ENCODE assay signal across 9 mouse cellular contexts in the genomic region with DNA sequence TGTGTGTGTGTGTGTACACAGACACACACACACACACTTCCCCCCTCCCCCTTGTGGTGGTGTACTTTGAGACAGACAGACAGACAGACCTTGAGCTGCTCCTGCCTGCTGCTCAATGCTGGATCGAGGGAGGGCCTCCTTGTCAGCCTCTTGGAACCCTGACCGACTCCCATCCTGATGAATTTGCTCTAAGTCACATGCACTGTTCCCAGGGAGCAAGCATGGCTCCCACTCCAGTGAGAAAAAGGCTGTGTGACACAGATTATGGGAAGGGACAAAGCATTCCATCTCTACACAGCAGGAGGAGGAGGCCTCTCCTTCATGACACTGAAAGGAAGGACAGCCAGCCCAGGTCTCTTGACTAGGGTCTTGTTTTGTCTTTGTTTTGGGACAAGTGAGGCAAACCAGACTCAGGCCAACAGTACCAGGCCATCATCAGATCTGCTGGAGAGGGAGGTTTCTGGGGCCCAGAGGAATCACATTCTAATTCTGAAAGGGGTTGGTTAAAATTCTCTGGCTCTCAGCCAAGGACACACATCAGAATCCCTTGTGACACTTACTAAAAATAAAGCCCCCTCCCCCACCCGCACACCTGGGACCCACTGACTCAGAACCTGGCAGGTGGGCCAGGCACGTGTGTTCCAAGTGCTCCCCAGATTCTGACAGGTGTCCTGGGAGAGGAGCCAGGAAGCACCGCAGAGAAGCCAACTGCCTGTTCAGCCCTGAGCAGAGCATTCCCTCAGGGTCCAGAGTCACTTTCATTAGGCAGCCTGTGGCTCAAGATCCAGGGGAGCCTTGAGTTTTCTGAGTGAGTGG. TPM values are rescaled to one million over a fixed set of nuclear protein-coding genes. Genes with fewer than 3 reads are reported as not detected.
DNase-seq lines count a peak whose midpoint lies in the region; ATAC-seq and TF ChIP-seq lines count a peak whose summit lies in the region.
"Had no signal": no experiment of that assay in that cellular context is flagged by ENCODE, and none has a peak within 500 bp of the region (broad histone marks: within the 10 kb centered on the region; RNA-seq: fewer than 3 reads in every experiment).

No protein-coding gene starts in this region.

- H3K9me3 ChIP-seq in embryonic facial prominence, embryonic 10.5 days: no peaks in the 10 kb centered on the region
- H3K9me3 ChIP-seq in heart, postnatal 0 days (replicated peaks; ENCODE audit: control insufficient read depth, low read length): no peaks in the 10 kb centered on the region
- H3K9me3 ChIP-seq in limb, embryonic 14.5 days (ENCODE audit: control insufficient read depth, low read length): no peaks in the 10 kb centered on the region

- H3K27ac ChIP-seq in embryonic facial prominence, embryonic 10.5 days (replicated peaks): peak overlapping the region; percentile 63
- H3K27ac ChIP-seq in heart, postnatal 0 days (ENCODE audit: low read depth): peak overlapping the region; percentile 81
- H3K27ac ChIP-seq in limb, embryonic 14.5 days (replicated peaks; ENCODE audit: low read depth, low read length): peak overlapping the region; percentile 52; the same call in 1 of the 2 replicates

- no peak for ATAC-seq in heart, postnatal 0 days (ENCODE audit: insufficient read depth, low read depth)
- no peak for ATAC-seq in limb, embryonic 14.5 days (ENCODE audit: low FRiP score, low read depth)

- 62% methylated on average over 5 of the region's 5 CpGs for WGBS in embryonic facial prominence, embryonic 10.5 days
- 8% methylated on average over 5 of the region's 5 CpGs for WGBS in heart, postnatal 0 days
- WGBS in limb, embryonic 14.5 days: 38% methylated on average over 5 of the region's 5 CpGs

- H3K4me1 ChIP-seq in embryonic facial prominence, embryonic 10.5 days: peaks cover 89% of the 10 kb centered on the region
- H3K4me1 ChIP-seq in heart, postnatal 0 days (ENCODE audit: control insufficient read depth, insufficient read depth): peaks cover 78% of the 10 kb centered on the region
- H3K4me1 ChIP-seq in limb, embryonic 14.5 days (ENCODE audit: control insufficient read depth, insufficient read depth, low read length): peaks cover 79% of the 10 kb centered on the region

- H3K27me3 ChIP-seq in embryonic facial prominence, embryonic 10.5 days (replicated peaks; ENCODE audit: low read depth, poor library complexity, severe bottlenecking): no peaks in the 10 kb centered on the region
- no peaks in the 10 kb centered on the region for H3K27me3 ChIP-seq in heart, postnatal 0 days (ENCODE audit: control insufficient read depth, insufficient read depth, low read length)
- no peaks in the 10 kb centered on the region for H3K27me3 ChIP-seq in limb, embryonic 14.5 days (ENCODE audit: control insufficient read depth, insufficient read depth, low read length)

- 0 out of 2 replicates have a peak overlapping the region, but pooled peaks have one; percentile 5 for H3K4me3 ChIP-seq in embryonic facial prominence, embryonic 10.5 days
- 0 out of 2 replicates have a peak overlapping the region, but pooled peaks have one; percentile 0 for H3K4me3 ChIP-seq in heart, postnatal 0 days (ENCODE audit: low read depth, low read length)
- no peak overlapping the region for H3K4me3 ChIP-seq in limb, embryonic 14.5 days (replicated peaks; ENCODE audit: low read length)
- H3K4me3 ChIP-seq: erythroblast, embryonic 14.5 days had no signal

- peak overlapping the region; percentile 74 for H3K4me2 ChIP-seq in heart, postnatal 0 days (ENCODE audit: low read depth, low read length)
- peak overlapping the region; percentile 98 for H3K4me2 ChIP-seq in limb, embryonic 14.5 days (replicated peaks; ENCODE audit: low read depth, low read length, severe bottlenecking)

- peak; percentile 41; the same call in 1 of the 2 replicates for TF ChIP-seq EP300 in heart, postnatal 0 days (IDR thresholded peaks at IDR 0.05; ENCODE audit: low read depth)

- DNase-seq in adrenal gland, postnatal 25 days: peak; percentile 48
- no peak for DNase-seq in adrenal gland, adult 2 months
- DNase-seq in 3134 (ENCODE audit: extremely low read depth, insufficient read length, low spot score): peak; percentile 57
- DNase-seq in embryonic facial prominence, embryonic 10.5 days (ENCODE audit: low spot score): no peak
- DNase-seq in heart, postnatal 0 days (ENCODE audit: low spot score): peak; percentile 40
- DNase-seq in limb, embryonic 14.5 days (ENCODE audit: low spot score): peak; percentile 56
- DNase-seq in T-cell, adult 2 months (ENCODE audit: low spot score): no peak
- no peak for DNase-seq in right cerebral cortex, adult 18-20 months

- H3K9ac ChIP-seq in heart, postnatal 0 days (replicated peaks; ENCODE audit: low read depth, low read length): no peak overlapping the region; the same call in 1 of the 2 replicates
- no peak overlapping the region for H3K9ac ChIP-seq in limb, embryonic 14.5 days (ENCODE audit: low read depth, low read length, severe bottlenecking)

- no peak; the same call in 1 of the 2 replicates for TF ChIP-seq CTCF in heart, postnatal 0 days (IDR thresholded peaks at IDR 0.05; ENCODE audit: low read depth)

- no peak for TF ChIP-seq POLR2A in limb, embryonic 14.5 days (IDR thresholded peaks at IDR 0.05; ENCODE audit: borderline replicate concordance, extremely low read depth, insufficient read depth, insufficient read length)

- H3K36me3 ChIP-seq in embryonic facial prominence, embryonic 10.5 days (replicated peaks): peaks cover 48% of the 10 kb centered on the region
- H3K36me3 ChIP-seq in heart, postnatal 0 days (replicated peaks; ENCODE audit: control insufficient read depth, insufficient read depth, low read length): no peaks in the 10 kb centered on the region
- peaks cover 21% of the 10 kb centered on the region for H3K36me3 ChIP-seq in limb, embryonic 14.5 days (ENCODE audit: control insufficient read depth, insufficient read depth, low read length)

RNA-seq across cellular contexts. Expression of a gene that starts 5.9 kb away (rescaled TPM):
- 125 and 197 TPM in 2 replicates for total RNA-seq in adrenal gland, postnatal 25 days (2021)
- 100 to 1,000 TPM in 1 of 2 experiments, 10 to 100 TPM in 1; 75.0 to 119 TPM for total RNA-seq in adrenal gland, adult 2 months (2021)
- 98.8 and 100 TPM in 2 replicates for polyA plus RNA-seq in adrenal gland, adult 2 months (2012; rRNA removed)
- 46.2 and 49.3 TPM in 2 replicates for polyA plus RNA-seq in embryonic facial prominence, embryonic 10.5 days (2016; fragmentation: Nextera tagmentation; extraction: Ambion mirVana)
- 137 and 155 TPM in 2 replicates for total RNA-seq in heart, postnatal 0 days (2014; rRNA removed; ENCODE audit: low replicate concordance)
- 26.4 and 27.4 TPM in 2 replicates for polyA plus RNA-seq in heart, postnatal 0 days (2015; fragmentation: Nextera tagmentation; extraction: Ambion mirVana)
- 230 and 284 TPM in 2 replicates for polyA plus RNA-seq in limb, embryonic 14.5 days (2012; rRNA removed)
- 143 and 153 TPM in 2 replicates for polyA plus RNA-seq in limb, embryonic 14.5 days (2014; fragmentation: Nextera tagmentation; extraction: Ambion mirVana)

RNA-seq across cellular contexts. Expression of a gene that starts 16.1 kb away (rescaled TPM):
- 3.7 and 3.9 TPM in 2 replicates for total RNA-seq in adrenal gland, postnatal 25 days (2021)
- 1 to 10 TPM; 4.0 to 5.3 TPM for total RNA-seq in adrenal gland, adult 2 months (2021)
- 0.19 and 0.21 TPM in 2 replicates for polyA plus RNA-seq in adrenal gland, adult 2 months (2012; rRNA removed)
- 0.06 and 0.44 TPM in 2 replicates for polyA plus RNA-seq in embryonic facial prominence, embryonic 10.5 days (2016; fragmentation: Nextera tagmentation; extraction: Ambion mirVana)
- total RNA-seq in heart, postnatal 0 days (2014; rRNA removed; ENCODE audit: low replicate concordance): 0.04 and 1.9 TPM in 2 replicates
- 0.07 and 0.11 TPM in 2 replicates for polyA plus RNA-seq in heart, postnatal 0 days (2015; fragmentation: Nextera tagmentation; extraction: Ambion mirVana)
- 0.35 and 0.45 TPM in 2 replicates for polyA plus RNA-seq in limb, embryonic 14.5 days (2012; rRNA removed)
- 0.22 and 0.28 TPM in 2 replicates for polyA plus RNA-seq in limb, embryonic 14.5 days (2014; fragmentation: Nextera tagmentation; extraction: Ambion mirVana)

RNA-seq across cellular contexts. Expression of a gene that starts 46.2 kb away (rescaled TPM):
- total RNA-seq in adrenal gland, postnatal 25 days (2021): 50.6 and 66.8 TPM in 2 replicates
- total RNA-seq in adrenal gland, adult 2 months (2021): 10 to 100 TPM; 42.2 to 67.9 TPM
- polyA plus RNA-seq in adrenal gland, adult 2 months (2012; rRNA removed): 55.0 and 68.9 TPM in 2 replicates
- 103 and 106 TPM in 2 replicates for polyA plus RNA-seq in embryonic facial prominence, embryonic 10.5 days (2016; fragmentation: Nextera tagmentation; extraction: Ambion mirVana)
- 81.3 and 82.5 TPM in 2 replicates for total RNA-seq in heart, postnatal 0 days (2014; rRNA removed; ENCODE audit: low replicate concordance)
- 94.6 and 96.8 TPM in 2 replicates for polyA plus RNA-seq in heart, postnatal 0 days (2015; fragmentation: Nextera tagmentation; extraction: Ambion mirVana)
- polyA plus RNA-seq in limb, embryonic 14.5 days (2012; rRNA removed): 55.8 and 59.7 TPM in 2 replicates
- 65.2 and 69.0 TPM in 2 replicates for polyA plus RNA-seq in limb, embryonic 14.5 days (2014; fragmentation: Nextera tagmentation; extraction: Ambion mirVana)

RNA-seq across cellular contexts. Expression of a gene that starts 56.8 kb away (rescaled TPM):
- 17.6 and 23.0 TPM in 2 replicates for total RNA-seq in adrenal gland, postnatal 25 days (2021)
- 10 to 100 TPM; 17.7 to 23.0 TPM for total RNA-seq in adrenal gland, adult 2 months (2021)
- polyA plus RNA-seq in adrenal gland, adult 2 months (2012; rRNA removed): 18.2 and 23.7 TPM in 2 replicates
- polyA plus RNA-seq in embryonic facial prominence, embryonic 10.5 days (2016; fragmentation: Nextera tagmentation; extraction: Ambion mirVana): 58.6 and 62.4 TPM in 2 replicates
- total RNA-seq in heart, postnatal 0 days (2014; rRNA removed; ENCODE audit: low replicate concordance): 9.2 and 16.2 TPM in 2 replicates
- 19.6 and 20.6 TPM in 2 replicates for polyA plus RNA-seq in heart, postnatal 0 days (2015; fragmentation: Nextera tagmentation; extraction: Ambion mirVana)
- 48.6 and 52.0 TPM in 2 replicates for polyA plus RNA-seq in limb, embryonic 14.5 days (2012; rRNA removed)
- 59.1 and 71.3 TPM in 2 replicates for polyA plus RNA-seq in limb, embryonic 14.5 days (2014; fragmentation: Nextera tagmentation; extraction: Ambion mirVana)

RNA-seq across cellular contexts. Expression of a gene that starts 56.9 kb away (rescaled TPM):
- total RNA-seq in adrenal gland, postnatal 25 days (2021): 0.49 TPM in 1 of 2 replicates, not detected in the other
- under 1 TPM; 0.14 to 0.69 TPM for total RNA-seq in adrenal gland, adult 2 months (2021)
- 0.18 and 0.23 TPM in 2 replicates for polyA plus RNA-seq in adrenal gland, adult 2 months (2012; rRNA removed)
- 0.27 and 0.29 TPM in 2 replicates for polyA plus RNA-seq in embryonic facial prominence, embryonic 10.5 days (2016; fragmentation: Nextera tagmentation; extraction: Ambion mirVana)
- not detected in 2 replicates for total RNA-seq in heart, postnatal 0 days (2014; rRNA removed; ENCODE audit: low replicate concordance)
- 0.04 and 0.18 TPM in 2 replicates for polyA plus RNA-seq in heart, postnatal 0 days (2015; fragmentation: Nextera tagmentation; extraction: Ambion mirVana)
- polyA plus RNA-seq in limb, embryonic 14.5 days (2012; rRNA removed): 3.4 and 3.8 TPM in 2 replicates
- polyA plus RNA-seq in limb, embryonic 14.5 days (2014; fragmentation: Nextera tagmentation; extraction: Ambion mirVana): 0.87 and 1.3 TPM in 2 replicates
- polyA plus RNA-seq: erythroblast, embryonic 14.5 days had no signal

Comparison
In these comparisons a context has a peak if more than half of its experiments do, and no peak if none do; other contexts are left out.
1. DNase-seq: peak in adrenal gland, postnatal 25 days (single experiment), 3134 (single experiment), heart, postnatal 0 days (single experiment) and limb, embryonic 14.5 days (single experiment); none in adrenal gland, adult 2 months (single experiment), embryonic facial prominence, embryonic 10.5 days (single experiment), T-cell, adult 2 months (single experiment) and right cerebral cortex, adult 18-20 months (single experiment).
2. Peak in every context shown above with its lines, with median percentiles within 50 percentile points of each other: H3K27ac ChIP-seq.